Mouse (Mus musculus): ENCODE data around the gene Prickle2.

GRCm38 (mm10) chr6:92617183-92617582 is 88.8 kb downstream of the Prickle2 start:
- no peak for TF ChIP-seq CTCF (IDR thresholded peaks at IDR 0.05; ENCODE audit: low read depth, low read length)
- no peak for TF ChIP-seq GATA2 (IDR thresholded peaks at IDR 0.05; ENCODE audit: borderline replicate concordance, low read depth, low read length)
- no peak for TF ChIP-seq TAL1 (conservative IDR thresholded peaks at IDR 0.05; ENCODE audit: low read depth, low read length)

Data from G1E (cell line).